Mouse (Mus musculus) T-helper 1 cell (primary cell): ENCODE data around the gene Haus7.

Source experiments
- in situ Hi-C: fragments of 300-600 bp; cut with MboI, MseI; formaldehyde crosslinking; loops from one replicate; pipeline ENCODE4 v1.15.1; 2025; ENCODE audit warnings: high pct_unique_total_duplicates

The Haus7 gene

GRCm38 (mm10) chrX:73467446-73468241 is 8.8 kb upstream of the Haus7 start:
- in situ Hi-C loops: no loop called here

DNA sequence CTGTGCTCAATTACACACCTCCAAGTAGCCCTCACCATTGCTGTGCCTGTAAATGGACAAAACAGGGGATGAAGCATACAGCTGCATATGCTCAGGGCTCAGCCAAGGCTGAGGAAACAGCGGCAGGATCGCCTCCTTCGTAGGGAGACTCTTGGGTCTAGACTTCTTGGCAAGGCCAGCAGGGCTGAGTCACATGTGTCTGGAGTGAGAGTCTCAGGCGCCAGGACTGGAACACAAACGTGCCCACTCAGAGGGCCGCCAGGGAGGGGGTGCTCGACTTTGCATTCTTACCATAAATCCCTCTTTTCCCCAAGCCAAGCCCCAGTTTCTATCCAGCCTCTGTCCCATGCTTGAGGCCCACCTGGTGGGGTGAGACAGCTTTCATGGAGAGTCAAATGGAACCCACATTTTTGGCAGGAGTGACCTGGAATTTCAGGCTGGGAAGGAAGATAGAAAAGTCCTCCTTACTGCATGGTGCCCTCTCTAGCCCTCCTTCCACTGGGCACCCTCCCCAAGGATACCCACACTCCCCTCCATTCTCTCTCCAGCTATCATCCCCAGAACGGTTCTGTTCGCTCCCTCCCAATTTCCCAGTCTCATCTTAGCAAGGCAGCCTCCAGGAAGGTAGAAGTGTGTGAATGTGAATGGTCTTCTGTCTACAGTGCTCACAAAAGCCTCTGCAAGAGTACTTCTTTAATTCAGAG is 6.8 kb upstream of the Haus7 start:
- in situ Hi-C loops: no loop called here

DNA sequence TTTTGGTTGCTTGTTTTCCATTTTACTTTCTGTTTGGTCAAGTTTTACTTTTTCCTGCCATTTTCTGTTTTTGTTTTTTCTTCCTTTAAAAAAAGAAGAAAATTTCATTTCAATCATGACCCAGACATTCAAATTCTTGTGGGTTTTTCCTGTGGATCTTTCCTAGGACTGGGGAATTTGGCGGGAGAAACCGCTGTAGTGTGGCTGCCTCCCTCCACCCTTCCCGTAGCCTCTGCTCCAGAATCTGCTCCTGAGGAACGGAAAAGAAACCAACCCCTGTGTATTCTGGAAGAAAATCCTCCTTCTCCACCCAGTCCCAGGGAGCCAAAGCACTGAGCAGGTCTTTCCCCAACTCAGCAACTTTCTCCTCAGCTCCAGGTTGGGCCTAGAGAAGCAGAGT is 1.9 kb upstream of the Haus7 start:
- in situ Hi-C loops: no loop called here

DNA sequence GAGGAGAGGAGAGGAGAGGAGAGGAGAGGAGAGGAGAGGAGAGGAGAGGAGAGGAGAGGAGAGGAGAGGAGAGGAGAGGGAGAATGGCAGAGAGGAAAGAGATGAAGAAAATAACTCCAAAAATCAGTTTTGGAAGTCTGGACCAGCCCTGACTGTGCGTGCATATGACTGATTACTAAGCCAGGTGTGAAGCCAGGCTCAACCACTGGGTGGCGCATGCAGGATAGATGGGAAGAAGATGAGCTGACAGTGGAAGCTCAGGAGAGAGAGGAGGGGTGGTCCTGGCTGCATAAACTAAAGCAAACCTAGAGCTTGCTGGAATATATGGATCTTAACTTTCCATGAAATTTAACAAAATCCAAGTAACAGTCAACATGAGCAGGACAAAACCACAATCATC is 6.9 kb downstream of the Haus7 start:
- in situ Hi-C loops: loop anchor here (10.0 kb wide), 1 partner anchor 1627 kb away; no protein-coding TSS in a partner anchor

GRCm38 (mm10) chrX:73441428-73441827 is 17.4 kb downstream of the Haus7 start:
- in situ Hi-C loops: no loop called here

- in situ Hi-C loops: no loop called here
These were observed 23.6 kb downstream of the Haus7 start, which contains the start of gene Trex2 for GRCm38 (mm10) chrX:73435252-73435651. Gene Trex2 (minus strand): TSS chrX:73435344.

DNA sequence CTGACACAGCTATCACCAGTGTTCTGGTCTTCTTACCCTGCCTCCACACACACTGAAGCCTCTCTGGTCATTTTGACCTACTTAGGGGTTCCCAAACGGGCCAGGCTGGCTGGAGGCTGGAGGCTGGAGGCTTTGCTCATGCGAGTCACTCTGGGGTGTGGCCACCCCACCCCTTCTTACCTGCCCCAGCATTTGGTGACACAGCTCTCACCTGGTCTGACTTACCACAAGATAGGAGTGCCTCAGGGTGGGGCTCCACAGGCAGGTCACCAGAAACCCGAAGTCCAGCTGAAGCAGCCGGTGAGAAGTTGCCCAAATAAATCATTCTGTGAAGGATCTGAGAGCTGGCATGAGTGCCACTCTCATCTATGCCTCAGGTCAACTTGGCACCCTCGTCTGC is 26.0 kb downstream of the Haus7 start:
- in situ Hi-C loops: no loop called here

DNA sequence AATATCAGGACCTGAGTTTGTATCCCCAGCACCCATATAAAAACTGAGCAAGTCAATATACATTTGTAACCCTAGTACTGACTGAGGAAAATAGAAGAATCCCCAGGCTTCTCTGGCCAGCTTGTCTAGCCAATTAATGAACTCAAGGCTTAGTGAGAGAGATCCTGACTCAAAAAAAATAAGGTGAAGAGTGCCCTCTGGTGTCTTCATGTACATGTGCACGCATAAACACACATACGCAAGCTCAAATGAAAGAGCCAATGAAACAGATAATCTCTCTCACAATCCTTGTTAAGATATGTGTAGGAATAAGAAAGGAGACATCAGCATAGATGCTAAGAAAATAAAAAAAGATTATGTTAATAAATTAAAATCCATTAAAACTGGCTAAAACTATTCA is 28.8 kb downstream of the Haus7 start:
- in situ Hi-C loops: no loop called here

DNA sequence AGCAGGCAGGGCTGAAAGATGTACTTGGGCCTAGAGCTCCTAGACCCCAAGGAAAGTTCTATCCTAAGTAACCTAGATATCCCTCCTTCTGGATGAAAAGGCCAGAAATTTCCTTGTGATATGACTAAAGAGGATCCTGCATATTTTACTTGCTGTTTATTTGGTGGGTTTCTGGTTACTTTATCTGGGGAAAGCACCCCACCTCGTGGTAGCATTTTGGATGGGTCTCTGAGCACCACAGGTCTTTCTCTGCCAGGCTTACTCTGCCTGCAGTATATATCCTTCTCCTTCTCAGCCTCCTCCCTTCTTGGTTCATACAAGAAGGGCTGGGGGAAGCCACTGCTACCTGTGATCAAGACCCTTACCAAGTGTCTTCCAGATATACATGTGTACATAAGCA is 46.1 kb downstream of the Haus7 start:
- in situ Hi-C loops: no loop called here

DNA sequence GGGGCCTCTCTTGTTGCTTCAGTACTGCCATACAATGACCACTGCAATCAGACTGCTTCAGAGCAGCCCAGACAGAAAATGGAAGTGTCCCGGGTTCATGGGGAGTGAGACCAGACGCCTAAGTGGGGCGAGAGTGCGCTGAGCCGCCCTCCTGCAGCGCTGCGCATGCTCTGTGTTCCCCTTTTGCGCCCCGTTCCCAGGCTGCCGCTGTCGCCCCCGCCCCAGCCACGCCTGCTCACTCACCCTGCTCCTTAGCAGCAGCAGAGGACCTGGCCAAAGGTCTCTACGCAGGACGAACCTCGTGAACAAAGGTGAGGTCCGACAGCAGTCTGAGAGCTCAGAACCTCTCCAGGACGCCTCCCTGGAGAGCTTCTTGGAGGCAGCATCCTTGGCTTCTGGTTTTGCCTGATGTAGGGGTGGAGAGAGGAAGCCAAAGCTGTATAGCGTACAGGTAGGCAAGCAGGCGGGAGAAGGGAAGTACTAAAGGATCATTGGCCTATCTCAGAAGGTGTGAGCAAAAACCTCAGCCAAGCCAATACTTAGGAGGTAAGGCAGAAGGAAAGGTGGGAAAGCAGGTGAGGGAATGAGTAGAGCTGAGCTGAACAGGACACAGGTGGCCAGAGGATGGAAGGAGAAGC is 47.8 kb downstream of the Haus7 start, which contains the start of gene Zfp92:
Gene Zfp92 (plus strand): TSS at position 217 of the 638 bp plus-strand sequence.
- in situ Hi-C loops: no loop called here

DNA sequence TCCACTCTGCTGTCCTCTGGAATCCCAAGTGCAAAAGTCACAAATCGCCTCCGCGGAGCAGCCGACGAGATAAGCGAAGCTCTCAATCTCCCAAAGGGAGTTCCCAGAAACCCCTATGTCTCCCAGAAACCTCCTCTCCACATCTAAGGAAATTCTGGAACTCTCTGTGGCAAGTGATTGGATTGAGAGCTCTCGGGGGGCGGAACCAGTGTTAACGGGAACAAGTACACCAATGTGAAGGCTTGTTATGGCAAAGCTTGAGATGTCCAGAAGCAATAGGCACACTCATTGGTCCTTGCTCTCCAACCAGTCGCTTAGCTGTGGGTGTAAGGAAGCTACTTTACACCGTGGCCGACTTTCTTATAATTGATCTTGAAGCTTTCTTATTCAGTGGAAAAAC is 57.2 kb downstream of the Haus7 start:
- in situ Hi-C loops: no loop called here

GRCm38 (mm10) chrX:73400951-73401350 is 57.9 kb downstream of the Haus7 start:
- in situ Hi-C loops: no loop called here

GRCm38 (mm10) chrX:73398636-73399035 is 60.2 kb downstream of the Haus7 start, which contains the start of gene Gm18336:
Gene Gm18336 (minus strand): TSS chrX:73398736.
- in situ Hi-C loops: loop anchor here (5.0 kb wide), 1 partner anchor 346 kb away; no protein-coding TSS in a partner anchor

DNA sequence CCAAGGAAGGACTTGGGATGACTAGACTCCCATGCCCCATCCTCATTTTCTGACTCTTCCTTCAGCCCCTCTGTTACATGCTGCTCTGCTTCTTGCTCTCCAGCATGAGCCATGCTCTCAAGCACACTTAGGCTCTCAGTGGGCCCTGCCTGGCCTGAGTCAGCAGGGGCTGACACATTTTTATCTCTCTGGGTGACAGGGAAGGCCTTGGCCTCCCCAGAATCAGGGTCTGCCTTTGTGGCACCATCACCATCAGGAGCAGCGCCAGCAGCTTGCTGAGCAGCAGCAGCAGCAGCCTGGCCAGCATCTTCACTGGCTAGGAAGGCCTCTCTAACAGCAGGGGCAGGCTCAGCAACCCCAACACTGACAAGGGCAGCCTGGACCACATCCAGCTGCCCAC is 62.4 kb downstream of the Haus7 start:
- in situ Hi-C loops: loop anchor here (5.0 kb wide), 1 partner anchor 344 kb away; no protein-coding TSS in a partner anchor

DNA sequence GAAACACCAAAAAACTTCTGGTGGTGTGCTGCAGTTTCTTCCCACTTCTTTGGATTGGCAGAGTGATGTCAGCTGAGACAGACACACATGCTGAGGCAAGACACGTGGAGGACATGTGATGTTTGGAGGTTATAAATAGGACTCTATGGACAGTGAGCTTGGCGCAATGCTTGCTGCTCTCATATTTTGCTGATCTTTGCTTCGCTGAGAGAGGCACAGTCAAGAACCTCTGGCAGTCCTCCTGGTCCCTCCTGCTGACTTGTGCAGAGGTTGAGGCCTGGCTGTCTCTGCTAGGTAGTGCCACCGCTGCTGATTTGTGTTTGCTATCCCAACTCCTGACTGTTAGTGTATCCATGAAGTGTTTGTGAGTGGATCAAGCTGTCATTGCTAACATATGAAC is 67.4 kb downstream of the Haus7 start:
- in situ Hi-C loops: no loop called here
